Mouse (Mus musculus) gastrocnemius, adult 2 months (tissue): ENCODE data around the gene 9430038I01Rik. TPM values are rescaled to one million over a fixed set of nuclear protein-coding genes. Genes with fewer than 3 reads are reported as not detected.

Source experiments
- DNase-seq: peaks from one replicate; pipeline ENCODE4 v3.0.0; 2022
- H3K27ac ChIP-seq: fragments of 200-600 bp; 2 replicates; pipeline ENCODE4 v1.8.1; 2022; ENCODE audit warnings: mild to moderate bottlenecking
- H3K4me3 ChIP-seq: fragments of 200-600 bp; 2 replicates; pipeline ENCODE4 v1.8.1; 2022; ENCODE audit warnings: mild to moderate bottlenecking, moderate library complexity
- CTCF ChIP-seq: fragments of 200-600 bp; IDR thresholded peaks from 2 replicates; pipeline ENCODE4 v1.8.1; 2022; ENCODE audit warnings: antibody characterized with exemption, mild to moderate bottlenecking, moderate library complexity
- intact Hi-C: fragments of 180-260 bp; cut with DNase I; formaldehyde crosslinking; loops from one replicate; pipeline ENCODE4 v1.15.1; 2025
- total RNA-seq, 2 experiments: library from RNA; stranded (reverse); gene quantifications; 2 replicates each; pipeline ENCODE4 v1.2.3; 2021

Gene 9430038I01Rik
- total RNA-seq, 2 experiments from 2014 or later = 5.0 to 6.2 TPM

- intact Hi-C loops = no loop called here
- no peak for TF ChIP-seq CTCF
- DNase-seq = peak; percentile 76
- Histone ChIP-seq H3K4me3 (no peak overlapping the region), H3K27ac (no peak overlapping the region)
These were observed 76.6 kb downstream of the 9430038I01Rik start for GRCm38 (mm10) chr7:137333951-137334350.

Other genes starting within 250 kb of the 9430038I01Rik start
- gene Ebf3, start 96.3 kb downstream of the 9430038I01Rik start, total RNA-seq = 1 to 10 TPM; 7.2 to 7.7 TPM
- gene Glrx3, start 26.9 kb upstream of the 9430038I01Rik start, total RNA-seq = 100 to 1,000 TPM; 133 to 142 TPM